Mouse (Mus musculus) T-cell, adult 2 months (primary cell): Measurements from ENCODE around the gene Tldc1.

Experiments
- DNase-seq: peaks from one replicate; pipeline ENCODE4 v3.0.0; 2022; ENCODE audit warnings: low spot score

The Tldc1 gene

DNA sequence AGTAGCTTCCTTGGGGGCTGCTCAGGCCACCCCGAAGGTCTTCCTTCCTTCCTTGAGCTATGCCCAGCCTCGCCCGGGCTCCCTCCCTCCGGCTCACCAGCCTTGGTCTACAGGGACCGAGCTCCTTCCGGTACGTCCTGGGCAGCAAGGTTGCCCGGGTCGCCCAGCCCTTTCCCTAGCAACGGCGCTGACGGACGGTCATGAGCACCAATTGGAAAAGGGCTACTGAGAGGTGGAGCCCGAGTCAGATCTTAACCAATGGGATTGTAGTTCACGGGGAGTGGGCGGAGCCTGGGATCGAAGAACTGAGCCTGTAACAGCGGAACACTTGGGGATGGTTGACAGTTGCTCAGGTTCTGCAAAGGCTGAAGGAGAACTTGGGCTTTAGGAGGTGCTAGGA lies at the start of gene Tldc1:
TSS of gene Tldc1 (minus strand) at position 154 of the 400 bp plus-strand sequence.
- peak; percentile 94 for DNase-seq

DNA sequence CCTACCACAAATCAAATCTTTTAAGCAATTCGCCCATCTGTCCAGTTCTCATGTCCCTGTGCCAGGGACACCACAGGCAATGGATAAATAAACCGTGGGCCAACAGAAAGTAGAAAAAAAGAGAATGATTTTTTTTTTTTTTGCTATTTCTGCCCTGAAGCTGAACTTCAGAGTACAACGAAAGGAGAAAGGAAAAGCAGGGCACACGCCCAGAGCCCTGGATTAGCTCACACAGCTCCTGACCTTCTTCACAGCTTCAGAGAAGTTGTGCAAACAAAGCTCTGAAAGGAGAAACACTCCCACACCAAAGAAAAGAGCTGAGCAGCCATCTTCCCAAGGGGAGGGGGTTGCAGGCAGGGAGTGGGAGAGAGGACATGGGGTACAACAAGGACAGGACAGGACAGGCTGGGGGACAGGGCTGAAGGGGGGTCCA lies 49.5 kb upstream of the Tldc1 start:
- DNase-seq, result no peak

DNA sequence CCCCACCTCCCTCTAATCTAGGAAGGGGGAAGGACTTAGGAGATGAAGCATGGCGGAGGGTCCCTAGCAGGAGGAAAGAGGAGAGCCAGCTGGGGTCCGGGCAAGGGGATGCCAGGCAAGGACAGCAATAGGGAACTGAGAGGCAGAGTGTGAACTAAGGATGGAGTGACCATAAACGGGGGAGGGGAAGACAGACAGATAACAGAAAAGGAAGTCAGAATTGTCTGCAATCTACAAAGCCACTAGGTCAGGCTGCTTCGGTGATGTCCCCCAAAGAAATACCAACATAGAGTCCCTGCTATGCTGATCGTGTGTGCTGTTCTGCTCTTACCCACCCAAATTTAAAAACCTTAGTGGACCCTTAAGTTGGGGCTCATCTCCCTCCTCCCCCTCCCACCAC lies 48.8 kb upstream of the Tldc1 start:
- no peak for DNase-seq

DNA sequence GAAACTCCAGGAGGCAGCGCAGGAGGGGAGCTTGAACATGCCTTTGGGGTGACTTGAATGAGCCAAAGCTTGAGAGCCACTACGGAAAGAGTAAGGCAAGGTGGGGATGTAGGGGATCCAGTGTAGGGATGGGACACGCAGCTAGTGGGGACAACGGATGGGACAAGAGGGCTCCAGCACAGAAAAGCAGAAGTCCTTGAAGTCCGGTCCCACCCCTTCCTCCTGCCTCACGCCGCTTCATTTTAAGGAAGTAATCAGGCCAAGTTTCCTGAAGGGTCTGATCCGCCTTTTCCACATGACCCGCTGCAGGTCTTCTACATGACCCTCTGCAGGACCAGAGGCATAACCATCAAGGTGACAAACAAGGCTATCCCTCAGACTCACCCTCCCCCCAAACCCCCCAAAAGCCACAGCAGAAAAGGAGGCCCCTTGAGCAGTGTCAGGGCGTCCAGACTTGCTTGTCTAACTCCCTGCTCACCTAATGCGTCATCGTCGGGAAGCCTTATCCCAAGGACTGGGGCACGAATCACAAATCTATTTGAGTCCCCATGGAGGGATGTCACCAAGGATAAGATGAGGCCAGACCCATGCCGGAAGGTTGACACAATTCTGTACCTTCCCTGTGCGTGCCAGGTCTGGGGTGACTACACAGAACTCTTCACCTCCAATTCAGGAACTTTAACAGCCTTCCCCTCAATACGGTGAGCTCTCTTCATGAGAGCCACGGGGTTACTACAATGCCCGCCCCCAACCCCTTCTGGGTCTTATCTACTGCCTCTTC lies 47.9 kb upstream of the Tldc1 start:
- no peak for DNase-seq

DNA sequence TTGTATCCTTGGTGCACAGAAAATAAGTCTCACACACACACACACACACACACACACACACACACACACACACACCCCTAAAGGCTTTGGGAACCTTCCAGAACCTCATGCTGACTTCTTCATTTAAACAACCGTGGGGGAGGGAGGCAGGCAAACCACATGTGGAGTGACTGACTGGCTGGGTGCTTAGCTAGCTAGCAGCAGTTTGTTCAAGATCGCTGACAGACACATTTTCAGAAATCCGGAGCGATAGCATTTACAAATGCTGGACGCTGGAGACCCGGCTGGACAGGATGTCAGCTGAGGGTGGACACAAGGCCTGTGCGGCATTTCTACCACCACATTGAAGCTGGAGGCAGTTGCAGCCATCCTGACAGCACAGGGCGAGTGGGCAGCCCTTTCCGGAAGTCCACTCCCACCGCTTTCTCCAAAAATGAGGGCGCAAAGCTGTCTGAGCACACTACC lies 46.6 kb upstream of the Tldc1 start:
- no peak for DNase-seq

DNA sequence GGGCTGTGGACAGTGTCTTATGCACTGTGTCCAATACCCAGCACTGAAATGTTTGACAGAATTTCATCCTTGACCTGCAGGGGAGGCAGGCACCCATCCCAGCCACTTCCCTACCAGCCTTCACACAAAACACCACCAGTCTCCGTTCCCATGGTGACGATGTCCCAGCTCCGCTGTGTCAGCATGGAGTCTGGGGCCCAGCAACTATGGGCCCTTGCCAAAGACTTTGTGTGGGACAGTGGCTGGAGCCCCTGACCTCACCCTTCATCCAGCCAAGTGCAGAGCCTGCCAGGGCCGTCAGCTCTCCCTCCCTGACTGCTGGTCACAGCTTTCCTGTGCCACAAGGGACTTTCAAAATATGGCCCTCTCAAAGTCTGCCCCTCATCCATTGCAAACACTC lies 45.9 kb upstream of the Tldc1 start:
- no peak for DNase-seq

DNA sequence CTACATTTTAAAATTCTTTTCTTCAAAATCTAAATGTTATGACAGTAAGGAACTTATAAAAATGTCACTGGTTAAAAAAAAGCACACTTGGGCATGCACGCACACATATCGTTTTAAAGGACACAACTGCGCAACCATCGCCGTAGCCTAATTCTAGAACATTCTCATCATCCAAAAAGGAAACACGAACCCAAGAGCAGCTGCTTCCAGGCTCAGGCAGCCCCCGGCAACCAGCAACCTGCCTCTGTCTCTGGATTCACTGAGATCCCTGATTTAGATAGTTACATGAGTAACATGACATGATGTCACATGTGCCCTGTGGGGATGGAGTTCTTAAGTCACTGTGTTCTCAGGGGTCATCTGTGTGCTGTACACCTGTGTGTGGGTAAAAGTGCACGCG lies 45.1 kb upstream of the Tldc1 start:
- no peak for DNase-seq

DNA sequence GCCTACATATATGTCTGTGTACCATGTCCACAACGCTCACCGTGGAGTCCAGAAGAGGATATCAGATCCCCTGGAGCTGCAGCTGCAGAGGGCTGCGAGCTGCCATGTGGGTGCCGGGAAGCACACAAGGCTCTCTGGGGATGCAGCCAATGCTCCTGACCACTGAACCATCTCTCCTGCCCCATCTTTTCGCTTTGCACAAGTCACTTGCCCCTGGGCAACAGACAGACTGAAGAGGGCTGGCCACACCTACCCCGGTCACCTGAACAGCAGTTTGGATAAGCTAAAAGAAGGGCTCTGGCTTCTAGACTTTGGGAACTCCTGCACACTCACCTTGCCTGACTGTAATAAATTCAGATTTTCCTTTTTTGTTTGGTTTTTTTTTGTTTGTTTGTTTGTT lies 43.5 kb upstream of the Tldc1 start:
- no peak for DNase-seq

DNA sequence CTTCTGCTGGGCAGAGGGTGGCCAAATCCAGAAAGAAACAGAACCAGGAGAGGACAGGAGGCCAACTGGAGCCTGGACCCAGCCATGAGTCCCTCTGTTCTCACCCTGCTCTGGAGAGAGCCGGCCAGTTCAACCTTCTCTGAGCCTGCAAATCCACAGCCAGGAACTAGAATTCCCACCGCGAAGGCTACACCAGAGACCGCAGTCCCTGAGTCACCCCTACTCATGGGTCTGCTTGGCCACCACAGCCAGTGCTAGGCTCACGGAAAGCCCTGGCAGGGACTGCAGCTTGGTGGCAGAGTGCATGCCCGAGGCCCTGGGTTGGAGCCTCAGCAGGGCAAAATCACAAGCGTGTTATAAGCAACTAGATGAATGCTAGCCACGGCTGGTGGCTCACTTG lies 41.8 kb upstream of the Tldc1 start:
- no peak for DNase-seq

DNA sequence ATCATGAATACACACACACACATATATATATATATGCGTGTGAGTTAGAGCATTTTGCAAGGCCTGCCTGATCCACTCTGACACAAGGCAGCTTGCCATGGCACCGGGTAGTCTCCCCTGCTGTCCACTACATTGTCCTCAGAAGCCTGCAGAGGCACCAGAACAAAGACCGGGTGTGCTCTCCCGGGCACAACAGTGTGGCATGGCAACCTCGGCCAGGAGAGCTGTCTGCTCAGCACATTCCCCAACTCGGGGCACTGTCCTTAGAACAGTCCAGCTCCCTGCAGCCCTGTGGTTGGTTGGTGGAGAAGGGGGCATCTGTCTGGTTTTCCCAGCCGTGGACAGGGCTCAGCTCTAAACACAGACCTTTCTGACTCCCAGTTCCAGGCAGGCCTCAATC lies 41.1 kb upstream of the Tldc1 start:
- DNase-seq, result no peak

DNA sequence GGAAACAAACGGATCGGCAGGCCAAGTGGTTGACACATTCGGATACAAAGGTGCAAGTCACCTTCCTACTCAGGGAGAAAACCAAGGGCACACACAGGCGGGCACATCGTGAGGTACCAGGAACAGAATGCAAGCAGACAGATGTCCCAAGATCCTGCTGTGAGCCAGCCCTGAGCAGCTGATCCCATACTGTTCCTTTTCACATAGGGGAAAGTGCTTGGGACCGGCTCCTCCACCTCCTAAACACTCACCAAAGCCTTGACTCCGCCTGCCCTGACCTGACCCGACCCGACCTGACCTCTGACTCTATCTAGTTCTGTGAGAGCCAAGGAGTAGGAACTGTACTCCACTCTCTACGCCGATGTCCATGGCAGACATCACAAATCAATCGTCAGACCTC lies 39.2 kb upstream of the Tldc1 start:
- DNase-seq, result no peak

DNA sequence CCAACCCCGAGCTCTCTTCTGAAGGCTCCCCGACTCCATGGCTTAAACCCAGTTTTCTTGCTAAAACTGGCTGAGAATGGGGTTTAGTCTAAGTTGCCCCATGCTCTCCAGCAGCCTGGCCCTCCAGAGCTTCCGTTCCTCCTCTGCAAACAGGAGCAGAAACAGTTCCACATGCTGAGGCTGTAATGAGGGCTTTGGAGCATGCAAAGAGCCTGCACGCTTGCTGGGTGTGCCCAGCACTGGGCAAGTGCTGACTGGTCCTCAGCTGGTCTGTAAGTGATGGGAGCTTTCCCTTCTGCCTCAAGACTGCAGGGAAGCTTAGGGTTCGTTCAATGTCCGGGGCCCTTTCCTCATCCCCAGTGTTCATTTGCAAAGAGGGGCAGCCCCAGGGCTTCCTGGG lies 38.0 kb upstream of the Tldc1 start:
- DNase-seq, result no peak

DNA sequence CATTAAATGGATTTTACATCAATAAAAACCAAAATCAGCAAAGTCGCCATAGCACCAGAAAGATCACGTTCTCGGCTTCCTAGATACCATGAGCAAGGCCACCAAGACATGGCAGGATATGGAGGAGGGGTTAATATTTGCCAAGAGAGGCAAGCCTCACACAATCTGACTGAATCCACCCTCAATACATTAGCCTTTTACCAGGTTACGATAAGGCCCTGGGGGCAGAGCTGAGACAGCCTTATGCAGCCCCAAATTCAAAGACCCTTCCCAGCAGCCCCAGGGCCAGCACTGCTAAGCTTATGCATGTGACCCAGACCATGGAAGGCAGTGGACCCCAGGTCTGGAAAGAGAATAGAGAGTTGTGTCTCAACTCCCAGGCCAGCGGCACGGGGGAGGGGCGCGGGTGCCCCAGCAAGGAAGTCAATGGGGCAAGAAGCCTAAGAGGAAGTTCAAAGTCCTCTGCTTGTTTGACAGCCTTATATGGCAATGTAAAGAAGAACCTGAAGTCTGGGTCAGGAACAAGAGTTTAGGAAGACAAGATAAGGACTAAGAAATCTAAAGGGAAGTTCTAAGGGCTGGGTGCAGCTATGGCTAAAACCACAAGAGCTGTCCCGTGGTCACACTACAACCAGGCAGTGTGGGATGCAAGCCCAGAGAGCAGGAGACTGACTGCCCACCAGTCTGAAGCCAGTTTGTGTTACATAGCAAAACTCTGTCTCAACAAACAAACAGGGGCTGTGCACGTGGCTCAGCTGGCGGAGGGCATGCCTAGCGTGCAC lies 34.6 kb upstream of the Tldc1 start:
- peak; percentile 52 for DNase-seq

DNA sequence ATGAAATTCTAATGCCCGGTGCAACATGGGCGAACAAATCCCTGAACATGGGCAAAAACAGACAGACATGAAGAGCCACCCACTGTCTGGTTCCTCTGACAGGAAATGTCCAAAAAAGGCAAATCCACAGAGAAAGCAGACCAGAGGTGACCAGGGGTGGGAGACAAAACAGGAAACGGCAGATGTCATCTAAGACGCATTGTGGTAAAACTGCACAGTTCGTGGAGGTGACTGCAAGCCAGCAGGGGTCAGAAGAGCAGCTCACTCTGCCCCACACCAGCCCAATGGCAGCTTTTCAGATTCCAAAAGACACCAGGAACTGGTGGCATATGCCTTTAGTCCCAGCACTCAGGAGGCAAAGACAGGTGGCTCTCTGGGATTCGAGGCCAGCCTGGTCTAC lies 33.7 kb upstream of the Tldc1 start:
- peak; percentile 69 for DNase-seq

DNA sequence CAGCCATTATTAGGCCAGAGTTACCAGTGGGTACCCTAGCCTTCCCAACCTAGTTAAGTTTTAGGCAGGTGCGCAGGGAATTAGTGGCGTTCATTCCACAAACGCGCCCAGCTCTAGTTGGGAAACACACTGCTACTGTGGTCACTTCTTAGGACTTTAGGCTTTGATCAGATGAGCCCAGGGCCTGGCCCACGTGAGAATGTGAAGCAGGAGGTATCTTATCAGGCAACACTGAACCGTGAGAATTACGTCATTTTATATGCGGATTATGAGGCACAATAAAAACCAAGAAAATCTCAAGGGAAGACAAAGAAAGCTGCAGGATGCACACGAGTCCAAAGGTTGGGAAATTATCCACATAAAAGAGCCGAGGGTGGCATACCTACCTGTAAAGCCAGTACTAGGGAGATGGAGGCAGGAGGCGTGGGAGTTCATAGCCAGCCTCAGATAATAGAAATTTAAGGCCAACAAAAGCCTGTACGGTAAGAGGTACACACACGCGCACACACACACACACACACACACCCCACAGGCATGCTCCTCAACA lies 32.8 kb upstream of the Tldc1 start:
- DNase-seq, result no peak

DNA sequence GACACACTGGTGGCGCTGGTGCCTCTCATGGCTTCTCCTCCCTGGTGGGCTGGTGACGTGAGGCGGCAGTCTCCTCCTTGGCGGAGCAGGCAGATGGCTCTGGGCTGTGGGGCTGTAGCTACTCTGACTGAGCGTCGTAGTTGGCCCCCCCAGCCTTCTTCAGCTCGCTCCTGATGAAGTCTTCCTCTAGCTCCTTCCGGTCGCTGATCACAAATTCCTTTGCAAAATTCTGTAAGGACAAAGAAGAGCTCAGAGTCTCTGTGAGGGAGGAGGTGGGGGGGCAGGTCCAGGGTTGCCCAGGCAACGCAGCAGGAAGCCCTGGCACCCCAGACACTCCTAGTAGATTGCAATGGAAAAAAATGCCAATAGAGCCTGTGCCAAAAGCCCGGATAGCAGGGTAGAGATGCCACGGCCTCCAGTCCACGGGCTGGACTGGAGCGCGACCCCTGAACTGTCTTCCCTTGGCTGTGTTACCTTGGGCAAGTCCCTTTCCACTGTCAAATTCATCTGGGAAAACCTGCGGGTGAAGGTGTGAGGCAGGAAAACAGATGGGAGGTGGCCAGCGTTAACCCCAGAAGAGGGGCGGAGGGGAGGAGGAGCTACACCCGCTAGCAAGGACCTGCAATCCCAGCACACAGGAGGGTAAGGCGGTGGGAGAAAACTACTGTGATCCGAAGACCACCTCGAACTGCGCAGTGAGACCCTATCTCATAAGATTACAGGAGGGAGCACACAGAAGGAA lies 32.1 kb upstream of the Tldc1 start:
- DNase-seq, result no peak

DNA sequence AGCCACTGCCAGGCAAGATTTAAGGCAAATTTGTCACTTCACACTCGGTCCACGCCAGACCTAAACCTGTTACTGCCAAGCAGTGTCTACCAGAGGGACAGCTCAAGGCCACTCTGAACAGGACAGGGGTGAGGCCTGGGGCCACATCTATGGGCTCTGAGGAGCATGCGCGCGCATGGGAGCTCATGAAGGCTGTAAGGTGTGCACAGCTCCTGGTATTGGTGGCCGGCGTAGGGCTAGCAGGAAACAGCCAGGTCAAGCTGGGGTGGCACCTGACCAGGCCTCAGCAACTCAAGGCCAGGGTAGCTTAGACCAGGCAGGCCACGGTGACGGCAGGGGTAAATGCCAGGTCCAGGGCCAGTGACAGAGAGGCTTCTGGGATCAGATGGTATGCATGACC lies 31.4 kb upstream of the Tldc1 start:
- DNase-seq, result no peak

DNA sequence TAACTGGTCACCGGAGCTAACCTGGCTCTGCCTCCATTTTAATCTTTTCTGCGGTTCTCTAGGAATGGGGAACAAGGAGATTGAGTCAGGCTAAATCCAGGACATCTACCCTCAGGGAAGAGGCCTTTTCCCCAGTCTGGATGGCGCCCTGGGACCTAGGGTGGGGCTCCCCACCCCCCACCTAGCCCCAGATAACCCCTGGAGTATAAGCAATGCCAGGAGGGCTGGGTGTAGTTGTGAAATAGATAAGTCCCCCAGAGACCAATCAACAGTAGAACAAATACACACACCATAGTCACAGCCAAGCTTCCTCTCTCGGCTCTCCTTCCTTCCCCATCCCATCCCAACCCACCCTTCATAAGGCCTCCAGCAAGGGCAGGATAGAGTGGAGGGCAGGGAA lies 29.5 kb upstream of the Tldc1 start:
- DNase-seq, result no peak

DNA sequence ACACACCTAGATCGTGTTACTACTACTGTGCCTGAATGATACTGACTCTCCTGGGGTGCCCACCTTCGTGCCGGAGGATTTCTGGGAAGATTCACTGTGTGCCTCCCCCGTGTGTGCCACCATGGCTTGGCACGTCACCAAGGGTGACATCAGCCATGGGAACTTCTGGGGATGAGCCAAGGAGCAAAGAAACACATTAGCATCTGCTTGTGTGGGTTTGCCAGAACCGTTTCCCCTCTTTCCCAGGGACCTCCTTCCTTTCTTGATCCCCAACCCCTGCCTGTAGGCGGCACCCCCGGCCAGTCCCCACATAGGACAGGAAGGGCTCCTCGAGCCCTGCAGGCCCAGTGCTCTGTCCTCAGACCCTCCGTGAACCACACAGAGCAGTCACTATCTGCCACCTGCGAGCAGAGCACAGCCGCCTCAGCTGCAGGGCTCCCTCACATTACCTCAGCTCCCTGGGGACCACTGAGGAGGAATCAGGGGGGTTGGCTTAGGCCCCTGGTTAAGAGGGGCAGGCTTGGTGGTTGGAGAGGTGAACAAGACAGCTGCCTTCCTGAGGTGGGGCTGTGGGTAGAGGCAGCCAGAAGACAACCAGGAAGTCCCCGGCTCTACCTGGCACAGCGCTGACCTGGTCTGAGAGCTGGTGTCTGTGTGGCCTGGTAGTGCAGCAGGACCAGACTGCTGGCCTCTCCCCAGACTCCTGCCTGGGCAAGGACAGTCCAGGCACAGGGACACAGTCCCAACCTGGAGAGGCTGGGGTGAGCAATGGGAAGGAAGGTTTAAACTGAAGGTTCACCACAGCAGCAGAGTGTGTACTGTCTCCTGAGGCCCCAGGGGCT lies 28.4 kb upstream of the Tldc1 start:
- DNase-seq, result no peak

DNA sequence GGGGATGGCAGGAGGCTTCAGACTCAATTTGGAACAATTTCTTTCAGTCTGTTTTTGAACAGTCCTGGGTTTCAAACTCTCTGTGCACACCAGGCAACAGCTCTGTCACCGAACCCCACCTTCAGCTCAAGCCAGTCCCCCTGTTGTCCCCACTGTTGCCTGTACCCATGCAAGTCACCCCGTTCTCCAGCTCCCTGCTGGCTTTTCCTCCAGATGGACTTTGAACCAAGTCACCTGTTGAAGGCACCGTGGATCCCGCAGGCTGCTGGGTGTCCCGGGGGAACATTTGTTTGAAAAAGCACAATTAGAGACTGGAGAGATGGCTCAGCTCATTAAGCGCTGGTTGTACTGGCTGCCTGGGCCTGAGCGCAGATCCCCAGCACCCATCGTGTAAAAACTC lies 27.1 kb upstream of the Tldc1 start:
- DNase-seq, result no peak

DNA sequence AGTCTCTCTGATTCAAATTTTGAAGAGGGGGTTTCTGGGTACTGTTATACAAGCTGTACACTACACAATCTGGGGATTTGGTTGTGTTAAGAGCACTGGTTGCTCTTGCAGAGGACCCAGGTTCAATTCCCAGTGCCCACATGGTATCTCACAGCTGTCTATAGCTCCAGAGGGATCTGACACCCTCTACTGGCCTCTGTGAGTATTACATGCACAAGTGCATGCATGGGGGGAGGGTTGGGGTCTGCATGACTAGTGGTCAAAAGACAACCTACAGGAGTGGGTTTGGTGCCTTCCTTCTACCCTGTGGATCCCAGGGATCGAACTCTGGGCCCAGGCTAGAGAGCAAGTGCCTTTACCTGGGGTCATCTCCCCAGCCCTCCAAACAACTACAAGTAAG lies 24.4 kb upstream of the Tldc1 start:
- no peak for DNase-seq

DNA sequence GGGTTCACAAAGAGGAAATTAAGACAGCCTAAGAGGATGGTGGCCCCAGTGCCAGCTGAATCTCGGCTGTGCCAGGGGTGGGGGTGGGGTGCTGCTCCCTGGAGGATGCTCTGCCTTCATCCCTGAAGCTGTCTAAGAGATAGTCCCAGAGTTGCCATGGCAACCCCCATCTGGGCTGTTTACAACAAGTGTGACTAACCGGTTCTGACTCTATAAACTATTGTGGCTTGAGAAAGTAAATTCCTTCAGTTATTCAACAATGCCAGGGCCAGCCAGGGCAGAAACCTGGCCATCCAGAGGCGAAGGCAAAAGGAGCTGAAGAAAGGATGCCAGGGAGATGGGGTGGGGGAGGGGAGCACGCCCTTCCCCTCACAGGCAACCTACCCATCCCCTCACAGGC lies 23.0 kb upstream of the Tldc1 start:
- no peak for DNase-seq
